In genomic region chr5:123501973-123502372, GRCm38 (mm10) we compare ENCODE assay signal across 39 mouse cellular contexts. TPM values are rescaled to one million over a fixed set of nuclear protein-coding genes. Genes with fewer than 3 reads are reported as not detected.
"Had no signal": no experiment of that assay in that cellular context is flagged by ENCODE, and none has a peak within 500 bp of the region (broad histone marks: within the 10 kb centered on the region; RNA-seq: fewer than 3 reads in every experiment).

No protein-coding gene starts in this region.

- DNase-seq: cerebellum, adult 9-10 months; cerebellum, adult 9-11 months; cerebellum, postnatal 10 days; cerebellum, postnatal 14 days; cerebellum, postnatal 25 days; cerebellum, postnatal 36 days; embryo, embryonic 11 days; forebrain, postnatal 0 days; gastrocnemius, adult 2 months; gastrocnemius, postnatal 10 days; gastrocnemius, postnatal 14 days; gastrocnemius, postnatal 25 days; gastrocnemius, postnatal 36 days; heart, adult 11 months; heart, adult 18-20 months; heart, adult 2 months had no signal

- H3K4me2 ChIP-seq: embryonic facial prominence, embryonic 12.5 days; embryonic facial prominence, embryonic 13.5 days; embryonic facial prominence, embryonic 15.5 days; forebrain, embryonic 12.5 days; forebrain, embryonic 13.5 days; forebrain, embryonic 15.5 days had no signal

- H3K9me3 ChIP-seq: embryonic facial prominence, embryonic 10.5 days; embryonic facial prominence, embryonic 12.5 days; embryonic facial prominence, embryonic 13.5 days; embryonic facial prominence, embryonic 15.5 days; forebrain, embryonic 10.5 days; forebrain, embryonic 12.5 days; forebrain, embryonic 13.5 days; forebrain, embryonic 15.5 days had no signal

- H3K4me3 ChIP-seq: embryonic facial prominence, embryonic 10.5 days; embryonic facial prominence, embryonic 12.5 days; embryonic facial prominence, embryonic 13.5 days; embryonic facial prominence, embryonic 15.5 days; erythroblast, embryonic 14.5 days; forebrain, embryonic 10.5 days; forebrain, embryonic 12.5 days; forebrain, embryonic 13.5 days; forebrain, embryonic 15.5 days; gastrocnemius, adult 2 months; heart, adult 2 months had no signal

- H3K36me3 ChIP-seq: embryonic facial prominence, embryonic 10.5 days; embryonic facial prominence, embryonic 12.5 days; embryonic facial prominence, embryonic 13.5 days; embryonic facial prominence, embryonic 15.5 days; forebrain, embryonic 10.5 days; forebrain, embryonic 12.5 days; forebrain, embryonic 15.5 days had no signal

- H3K9ac ChIP-seq: embryonic facial prominence, embryonic 12.5 days; embryonic facial prominence, embryonic 13.5 days; embryonic facial prominence, embryonic 15.5 days; forebrain, embryonic 12.5 days; forebrain, embryonic 13.5 days; forebrain, embryonic 15.5 days; forebrain, postnatal 0 days had no signal

- ATAC-seq: forebrain, embryonic 13.5 days; forebrain, embryonic 14.5 days; forebrain, embryonic 15.5 days; forebrain, embryonic 16.5 days; forebrain, postnatal 0 days had no signal

- H3K27me3 ChIP-seq: forebrain, embryonic 13.5 days; forebrain, embryonic 15.5 days had no signal

- H3K27ac ChIP-seq: embryonic facial prominence, embryonic 10.5 days; embryonic facial prominence, embryonic 12.5 days; embryonic facial prominence, embryonic 13.5 days; embryonic facial prominence, embryonic 15.5 days; forebrain, embryonic 10.5 days; forebrain, embryonic 12.5 days; forebrain, embryonic 13.5 days; forebrain, embryonic 15.5 days; gastrocnemius, adult 2 months; heart, adult 2 months had no signal

RNA-seq across cellular contexts. Expression of gene B3gnt4, which starts 8.3 kb away (rescaled TPM):
- total RNA-seq: gastrocnemius, adult 2 months; gastrocnemius, adult 8-10 months; gastrocnemius, postnatal 10 days; gastrocnemius, postnatal 14 days; gastrocnemius, postnatal 25 days; gastrocnemius, postnatal 36 days; gastrocnemius, postnatal 4 days; granulocyte monocyte progenitor cell, adult 5-6 weeks; heart, adult 18-20 months; heart, adult 2 months; heart, adult 8-10 months had no signal
- polyA plus RNA-seq: erythroblast, embryonic 14.5 days had no signal

RNA-seq across cellular contexts. Expression of gene Il31, which starts 12.7 kb away (rescaled TPM):
- total RNA-seq: common myeloid progenitor, adult 5-6 weeks; forebrain, postnatal 0 days; gastrocnemius, adult 18-20 months; gastrocnemius, adult 2 months; gastrocnemius, adult 8-10 months; gastrocnemius, postnatal 10 days; gastrocnemius, postnatal 14 days; gastrocnemius, postnatal 25 days; gastrocnemius, postnatal 36 days; gastrocnemius, postnatal 4 days; granulocyte monocyte progenitor cell, adult 5-6 weeks; heart, adult 18-20 months; heart, adult 2 months; heart, adult 8-10 months had no signal
- polyA plus RNA-seq: cortical plate, adult 2 months; embryonic facial prominence, embryonic 10.5 days; embryonic facial prominence, embryonic 11.5 days; embryonic facial prominence, embryonic 12.5 days; embryonic facial prominence, embryonic 13.5 days; embryonic facial prominence, embryonic 14.5 days; embryonic facial prominence, embryonic 15.5 days; erythroblast, embryonic 14.5 days; forebrain, embryonic 10.5 days; forebrain, embryonic 11.5 days; forebrain, embryonic 12.5 days; forebrain, embryonic 13.5 days; forebrain, embryonic 14.5 days; forebrain, embryonic 15.5 days; forebrain, embryonic 16.5 days; forebrain, postnatal 0 days; frontal cortex, adult 2 months; gonadal fat pad, adult 2 months; heart, adult 2 months had no signal

RNA-seq across cellular contexts. Expression of gene Lrrc43, which starts 12.9 kb away (rescaled TPM):
- total RNA-seq: common myeloid progenitor, adult 5-6 weeks; gastrocnemius, adult 18-20 months; gastrocnemius, adult 2 months; gastrocnemius, adult 8-10 months; gastrocnemius, postnatal 10 days; gastrocnemius, postnatal 14 days; gastrocnemius, postnatal 25 days; gastrocnemius, postnatal 36 days; gastrocnemius, postnatal 4 days; granulocyte monocyte progenitor cell, adult 5-6 weeks; heart, adult 18-20 months; heart, adult 2 months; heart, adult 8-10 months had no signal
- polyA plus RNA-seq: embryonic facial prominence, embryonic 10.5 days; embryonic facial prominence, embryonic 11.5 days; embryonic facial prominence, embryonic 12.5 days; embryonic facial prominence, embryonic 13.5 days; erythroblast, embryonic 14.5 days; forebrain, embryonic 10.5 days; forebrain, embryonic 11.5 days; forebrain, embryonic 12.5 days had no signal

RNA-seq across cellular contexts. Expression of gene Gm49027, which starts 23.3 kb away (rescaled TPM):
- total RNA-seq: common myeloid progenitor, adult 5-6 weeks; gastrocnemius, adult 8-10 months; gastrocnemius, postnatal 36 days; granulocyte monocyte progenitor cell, adult 5-6 weeks had no signal
- polyA plus RNA-seq: erythroblast, embryonic 14.5 days; forebrain, embryonic 10.5 days had no signal
